ENCODE assay signal across 1 mouse cellular context in the genomic region with DNA sequence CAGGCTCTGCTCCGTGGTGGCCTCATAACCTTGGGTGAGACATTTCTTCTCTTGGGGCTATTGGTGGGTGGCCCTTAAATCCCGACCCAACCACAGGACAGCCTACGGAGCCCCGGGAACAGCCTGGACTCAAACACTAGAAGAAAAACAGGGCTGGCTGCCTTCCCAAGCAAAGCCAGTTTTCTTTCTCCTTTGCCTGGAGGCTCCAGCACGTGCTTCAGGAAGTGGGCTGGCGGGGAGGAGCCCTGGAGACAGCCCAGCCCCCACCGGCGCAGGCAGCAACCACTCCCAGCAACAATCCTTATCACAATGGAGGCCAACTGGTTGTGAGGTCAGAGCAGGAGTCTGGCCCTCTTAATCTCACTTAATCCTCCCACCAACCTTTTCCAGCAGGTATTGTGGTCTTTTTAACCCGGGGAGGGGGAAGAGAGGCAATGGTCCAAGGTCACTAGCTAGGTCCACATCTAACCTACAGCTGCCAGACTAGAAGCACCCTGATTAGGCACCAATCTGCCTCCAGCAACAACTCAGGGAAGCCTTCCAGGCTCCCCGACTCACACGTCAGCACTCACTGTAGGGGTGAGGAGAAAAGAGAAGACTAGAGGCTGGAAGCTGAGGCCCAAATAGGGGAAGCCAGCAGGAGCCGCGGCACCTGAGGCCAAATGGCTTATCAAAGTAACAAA.
TF ChIP-seq lines count a peak whose summit lies in the region.

No protein-coding gene starts in this region.

TF ChIP-seq in myocyte, 11 proteins besides CTCF, POLR2A, EP300 and RAD21 (continued from another document):
- TF ChIP-seq MAX (IDR thresholded peaks at IDR 0.05; ENCODE audit: low read depth) (peak; percentile 78), REST (IDR thresholded peaks at IDR 0.05; ENCODE audit: insufficient read depth, insufficient read length) (no peak), POLR2AphosphoS2 (IDR thresholded peaks at IDR 0.05; ENCODE audit: insufficient read length, low read depth) (peak; percentile 59), TCF12 (IDR thresholded peaks at IDR 0.05; ENCODE audit: insufficient read depth, poor library complexity, severe bottlenecking) (peak; percentile 48), SRF (IDR thresholded peaks at IDR 0.05; ENCODE audit: control insufficient read depth, insufficient read length, low read depth) (no peak), E2F4 (IDR thresholded peaks at IDR 0.05; ENCODE audit: insufficient read depth) (no peak), CEBPB (IDR thresholded peaks at IDR 0.05; ENCODE audit: insufficient read depth, poor library complexity, severe bottlenecking) (no peak), MYOD1 (IDR thresholded peaks at IDR 0.05; ENCODE audit: control insufficient read depth in 1 of 3, insufficient read length in 2 of 3, low read depth in 2 of 3) (peak in 2 of 3 experiments; percentile 52 to 77)
